Mouse (Mus musculus): ENCODE results near the gene Ell. TPM values are rescaled to one million over a fixed set of nuclear protein-coding genes. Genes with fewer than 3 reads are reported as not detected.

The Ell gene
- 10 to 100 TPM; 31.0 to 32.4 TPM for total RNA-seq (2021)
- long read RNA-seq, experiment 1, transcript Ell-201 (12 exons, 3,072 nt), result major isoform, 29 of 47 reads
- long read RNA-seq, experiment 1, partial matches to known transcripts, result 9 of 47 reads
- long read RNA-seq, experiment 1, other reads (novel, unspliced or antisense), result 9 of 47 reads
- long read RNA-seq, experiment 2, partial matches to known transcripts, result 15 of 23 reads
- long read RNA-seq, experiment 2, other reads (novel, unspliced or antisense), result 4 of 23 reads

DNA sequence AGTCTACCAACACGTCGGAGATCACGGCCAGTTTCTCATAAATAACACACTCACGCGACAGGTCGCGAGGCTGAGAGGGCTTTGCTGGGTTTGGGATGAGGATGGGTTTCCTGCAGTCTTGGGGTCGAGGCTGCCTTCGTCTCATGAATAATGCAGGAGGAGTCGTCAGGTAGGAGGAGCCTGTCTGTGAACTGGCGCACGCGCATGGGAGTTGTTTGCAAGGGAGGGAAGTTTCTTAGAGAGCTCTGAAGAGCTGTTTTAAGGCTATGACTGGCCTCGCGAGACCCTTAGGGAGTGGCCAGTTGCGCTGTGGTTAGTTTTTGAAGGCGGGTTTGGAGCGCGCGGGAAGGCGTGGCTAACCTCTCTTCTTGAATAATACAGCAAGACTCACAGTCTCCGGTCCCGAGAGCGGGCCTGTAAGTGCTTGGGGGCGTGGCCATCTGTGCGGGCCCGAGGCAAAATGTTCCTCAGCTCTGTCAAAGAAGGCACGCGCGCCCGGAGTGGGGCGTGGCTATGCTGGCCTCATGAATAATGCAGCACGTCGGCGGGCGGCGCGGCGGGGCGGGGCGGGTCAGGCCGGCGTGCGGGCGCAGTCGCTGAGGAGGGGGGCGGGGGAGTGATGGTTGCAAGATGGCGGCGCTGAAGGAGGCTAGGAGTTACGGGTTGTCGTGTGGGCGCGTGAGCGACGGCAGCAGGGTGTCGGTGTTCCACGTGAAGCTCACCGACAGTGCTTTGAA is at the start of gene Ell:
Gene Ell, plus strand, starts transcription at position 381 of the 737 bp plus-strand sequence.
- peak; percentile 99 to 100 for DNase-seq (ENCODE audit: low spot score in 2 of 2)

DNA sequence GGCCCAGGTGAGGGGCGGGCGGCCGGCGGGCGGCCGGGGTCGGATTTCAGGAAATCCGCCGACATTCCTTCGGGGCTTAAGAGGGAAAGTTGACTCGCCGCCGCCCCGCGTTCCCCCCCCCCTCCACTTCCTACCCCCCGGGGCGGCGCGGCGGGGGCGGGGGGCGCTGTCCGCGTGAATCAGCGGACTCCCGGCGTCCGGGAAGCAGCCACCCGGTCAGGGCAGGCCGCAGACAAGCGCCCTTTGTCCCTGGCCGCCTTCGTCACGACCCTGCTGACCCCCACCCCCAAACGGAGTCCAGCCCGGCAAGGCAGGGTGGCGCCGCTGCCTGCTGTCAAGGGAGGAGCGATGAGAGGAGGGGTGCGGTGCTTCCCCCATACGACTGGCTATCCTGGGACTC is 49.7 kb upstream of the Ell start:
- no peak for DNase-seq (ENCODE audit: low spot score in 2 of 2)

DNA sequence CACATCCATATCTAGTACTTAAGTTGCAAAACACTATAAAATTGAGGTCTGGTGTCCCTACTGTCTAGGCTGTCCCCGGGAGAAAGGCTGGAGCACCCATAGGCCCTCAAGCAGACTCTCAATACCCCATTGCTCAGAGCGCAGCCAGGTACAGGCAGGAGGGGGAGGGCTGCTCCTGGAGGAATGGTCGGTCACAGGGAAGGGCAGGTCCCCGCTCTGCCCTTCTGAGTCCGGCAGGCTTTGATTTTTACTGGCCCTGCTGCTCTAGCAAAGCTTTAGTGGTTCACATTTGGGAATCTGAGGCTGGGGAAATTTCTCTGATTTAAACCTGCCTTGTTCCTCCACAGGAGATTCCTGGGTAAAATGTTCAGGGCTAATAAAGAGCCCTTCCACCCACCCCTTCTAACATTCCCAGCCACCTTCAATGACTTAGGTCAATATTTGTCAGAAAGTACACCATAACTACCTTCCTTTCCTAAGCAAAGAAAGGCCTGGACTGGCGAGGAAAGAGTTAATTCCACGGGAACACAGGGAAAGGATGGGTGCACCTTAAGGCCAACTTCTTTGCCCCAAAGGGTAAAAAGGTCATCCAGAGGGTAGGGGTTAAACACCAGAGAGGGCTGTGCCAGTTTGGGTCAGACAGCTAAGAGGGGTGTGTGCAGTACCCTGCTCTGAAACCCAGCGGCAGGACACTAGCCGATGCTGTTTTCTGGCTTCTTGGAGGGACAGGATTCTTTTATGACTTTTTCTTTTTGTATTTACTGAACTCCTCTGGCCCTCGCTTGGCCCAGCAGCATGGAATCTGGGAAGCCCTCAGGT is 49.0 kb upstream of the Ell start:
- no peak for DNase-seq (ENCODE audit: low spot score in 2 of 2)

DNA sequence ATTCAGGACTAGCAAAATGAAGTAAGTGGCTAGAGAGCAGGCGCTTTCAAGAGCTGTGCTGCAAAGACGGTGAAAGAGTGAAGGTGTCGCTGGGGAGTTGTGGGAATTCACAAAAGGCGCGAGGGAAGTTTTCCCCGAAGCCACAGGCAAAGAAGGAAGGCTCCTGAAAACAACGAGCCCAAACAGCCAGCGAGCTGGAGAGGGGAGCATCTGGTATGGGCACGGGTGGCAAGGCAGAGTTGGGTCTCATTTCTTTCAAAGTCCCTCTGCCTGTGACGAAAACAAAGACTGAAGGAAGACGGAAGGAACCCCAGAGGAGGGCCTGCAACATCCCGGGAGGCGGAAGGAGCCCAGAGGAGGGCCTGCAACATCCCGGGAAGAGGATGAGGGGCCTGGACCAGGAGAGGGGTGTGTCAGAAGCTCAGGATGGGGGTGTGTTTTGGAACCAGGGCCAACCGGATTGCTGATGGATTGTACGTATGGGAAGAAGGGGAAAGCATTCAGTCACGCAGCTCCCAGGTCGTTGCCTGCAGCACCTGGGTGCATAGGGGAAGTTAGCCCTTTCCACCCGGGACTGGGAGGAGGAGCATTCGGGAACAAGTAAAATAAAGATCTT is 48.3 kb upstream of the Ell start:
- DNase-seq (ENCODE audit: low spot score in 2 of 2), result no peak

DNA sequence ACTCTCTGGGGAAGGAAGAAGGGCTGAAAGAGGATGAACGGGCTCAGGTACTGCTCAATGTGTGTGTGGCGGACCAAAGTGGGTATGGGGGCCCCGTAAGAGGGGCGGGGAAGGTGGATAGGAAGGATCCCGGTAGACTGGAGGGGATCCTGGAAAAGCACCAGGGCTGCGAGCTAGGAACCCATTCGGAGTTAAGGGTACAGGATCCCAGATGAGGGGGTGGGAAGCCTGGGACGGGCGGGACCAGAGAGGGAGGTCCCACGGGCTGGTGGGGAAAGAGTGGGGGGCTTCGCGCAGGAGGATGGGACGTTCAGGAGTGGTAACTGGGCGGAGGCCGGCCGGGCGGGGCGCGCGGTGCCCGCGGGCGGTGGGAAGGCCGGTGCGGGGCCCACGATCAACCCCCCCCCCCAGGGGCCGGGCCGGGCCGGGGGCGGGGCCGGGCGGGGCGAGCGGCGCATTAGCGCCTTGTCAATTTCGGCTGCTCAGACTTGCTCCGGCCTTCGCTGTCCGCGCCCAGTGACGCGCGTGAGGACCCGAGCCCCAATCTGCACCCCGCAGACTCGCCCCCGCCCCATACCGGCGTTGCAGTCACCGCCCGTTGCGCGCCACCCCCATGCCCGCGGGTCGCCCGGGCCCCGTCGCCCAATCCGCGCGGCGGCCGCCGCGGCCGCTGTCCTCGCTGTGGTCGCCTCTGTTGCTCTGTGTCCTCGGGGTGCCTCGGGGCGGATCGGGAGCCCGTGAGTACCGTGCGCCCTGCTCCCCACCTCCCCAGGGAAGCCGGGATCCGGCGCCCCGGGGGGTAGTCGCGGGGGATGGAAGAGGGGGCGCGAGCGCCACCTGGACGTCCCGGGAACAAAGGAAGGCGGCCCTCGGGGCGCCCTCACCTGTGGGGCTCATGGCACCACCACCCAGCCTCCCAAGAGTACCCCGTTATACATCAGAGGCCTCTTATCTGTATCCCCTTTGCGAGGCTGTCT is 46.3 kb upstream of the Ell start, which contains the start of gene Crlf1:
Gene Crlf1, plus strand, starts transcription at position 495 of the 977 bp plus-strand sequence.
- DNase-seq (ENCODE audit: low spot score in 2 of 2), result no peak

DNA sequence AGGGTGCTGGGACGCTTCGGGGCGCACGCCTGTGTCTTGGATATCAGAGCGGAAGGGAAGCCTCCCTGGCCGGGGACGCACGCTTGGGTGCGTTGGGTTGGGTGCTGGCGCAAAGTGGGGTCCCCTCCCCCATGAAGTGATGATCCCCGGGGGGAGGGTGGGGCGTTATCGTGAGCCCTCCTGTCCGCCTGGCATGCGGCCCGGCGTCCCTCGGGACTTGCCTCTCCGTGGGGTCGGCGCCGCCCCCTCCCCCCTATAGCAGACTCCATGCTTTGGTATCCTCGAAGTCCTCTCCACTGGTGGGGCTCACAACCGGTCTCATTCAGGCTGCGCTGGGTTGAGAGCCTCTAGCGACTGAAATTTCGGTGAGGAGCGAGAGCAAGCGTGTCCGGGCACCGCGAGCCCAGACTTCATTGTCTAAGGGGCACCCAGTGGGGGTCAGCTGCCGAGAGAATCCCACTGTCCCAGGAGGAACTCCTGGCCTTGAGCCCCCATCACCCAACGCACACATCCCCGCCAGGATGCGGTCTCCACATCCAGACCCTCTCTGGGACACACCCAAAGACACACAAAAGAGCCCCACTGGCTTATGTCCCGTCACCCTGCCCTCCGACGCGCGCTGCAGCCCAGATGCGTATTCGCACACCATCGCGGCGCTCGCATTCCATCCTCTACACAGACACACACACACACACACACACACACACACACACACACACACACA is 45.4 kb upstream of the Ell start:
- DNase-seq (ENCODE audit: low spot score in 2 of 2), result no peak

DNA sequence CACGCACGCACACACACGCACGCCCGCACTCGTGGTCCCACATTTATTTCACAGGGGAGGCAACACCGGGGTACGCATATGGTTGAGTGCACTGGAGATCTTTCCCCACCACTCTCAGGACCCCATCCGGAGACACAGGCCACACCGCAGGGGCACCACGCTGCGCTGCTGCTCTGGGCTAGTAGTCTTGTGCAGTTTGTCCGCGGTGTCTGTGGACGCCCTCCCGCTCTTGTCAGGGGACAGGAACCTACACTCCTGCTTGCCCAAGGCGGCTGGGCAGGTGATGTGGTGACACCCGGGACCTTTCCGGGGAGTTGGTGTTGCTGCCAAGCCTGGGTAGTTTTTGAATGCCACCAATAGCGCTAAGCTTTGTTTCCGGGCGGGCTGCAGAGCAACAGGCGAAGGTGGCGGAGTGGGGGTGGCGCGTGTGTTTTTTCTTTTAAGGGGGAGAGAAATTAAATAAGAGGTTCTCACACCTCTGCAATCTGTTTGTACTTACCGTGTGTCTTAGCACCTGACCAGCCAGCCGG is 44.8 kb upstream of the Ell start:
- DNase-seq (ENCODE audit: low spot score in 2 of 2), result no peak

DNA sequence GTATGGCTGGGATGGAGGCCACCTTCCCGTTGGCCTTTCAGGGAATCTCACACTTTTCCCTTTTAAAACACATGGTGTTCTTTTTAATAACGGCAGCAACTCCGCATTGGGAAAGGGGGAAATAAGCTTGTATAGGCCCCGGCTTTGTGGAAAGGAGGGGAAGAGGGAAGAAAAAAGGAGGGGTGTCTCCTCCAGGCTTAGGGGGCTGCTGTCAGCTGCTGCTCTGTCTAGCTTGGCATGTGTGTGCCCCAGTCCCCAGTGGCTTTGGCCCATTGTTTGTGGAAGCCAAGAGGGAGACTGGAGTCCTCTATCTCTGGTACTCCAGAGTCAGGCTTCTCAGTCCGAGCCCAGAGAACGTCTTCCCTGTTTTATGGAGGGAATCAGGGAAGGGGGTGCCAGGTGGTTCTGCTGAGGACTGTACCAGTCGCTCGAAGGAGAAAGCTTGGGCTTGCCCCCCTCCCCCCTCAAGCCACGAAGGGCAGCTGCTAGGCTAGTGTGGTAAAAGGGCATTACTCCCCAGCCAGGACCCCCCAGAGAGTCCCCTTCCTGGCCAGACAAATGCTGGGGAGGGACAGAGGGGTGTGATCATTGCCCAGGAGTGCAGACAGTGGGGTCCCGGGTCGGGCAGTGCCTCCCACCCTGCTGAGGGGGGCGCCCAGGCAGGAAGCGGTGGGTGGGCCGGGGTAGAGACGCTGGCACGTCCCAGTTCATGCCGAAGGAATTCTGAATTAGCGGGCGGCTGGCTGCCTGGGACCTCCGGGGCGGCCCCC is 44.1 kb upstream of the Ell start:
- no peak for DNase-seq (ENCODE audit: low spot score in 2 of 2)

DNA sequence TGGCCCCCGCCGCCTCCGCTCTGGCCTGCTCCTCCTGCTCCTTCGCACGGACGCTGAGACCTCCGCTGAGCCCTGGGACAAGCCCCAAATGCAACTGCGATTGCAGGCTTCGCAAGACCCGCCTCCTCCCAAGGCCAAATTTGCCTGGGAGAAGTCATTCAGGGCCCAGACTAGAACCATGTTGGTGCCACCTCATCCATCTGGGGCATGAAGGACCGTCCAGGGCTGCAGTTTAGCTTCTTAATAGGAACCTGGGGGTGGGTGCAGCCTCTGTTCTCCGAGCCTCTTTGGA is 43.5 kb upstream of the Ell start:
- no peak for DNase-seq (ENCODE audit: low spot score in 2 of 2)

DNA sequence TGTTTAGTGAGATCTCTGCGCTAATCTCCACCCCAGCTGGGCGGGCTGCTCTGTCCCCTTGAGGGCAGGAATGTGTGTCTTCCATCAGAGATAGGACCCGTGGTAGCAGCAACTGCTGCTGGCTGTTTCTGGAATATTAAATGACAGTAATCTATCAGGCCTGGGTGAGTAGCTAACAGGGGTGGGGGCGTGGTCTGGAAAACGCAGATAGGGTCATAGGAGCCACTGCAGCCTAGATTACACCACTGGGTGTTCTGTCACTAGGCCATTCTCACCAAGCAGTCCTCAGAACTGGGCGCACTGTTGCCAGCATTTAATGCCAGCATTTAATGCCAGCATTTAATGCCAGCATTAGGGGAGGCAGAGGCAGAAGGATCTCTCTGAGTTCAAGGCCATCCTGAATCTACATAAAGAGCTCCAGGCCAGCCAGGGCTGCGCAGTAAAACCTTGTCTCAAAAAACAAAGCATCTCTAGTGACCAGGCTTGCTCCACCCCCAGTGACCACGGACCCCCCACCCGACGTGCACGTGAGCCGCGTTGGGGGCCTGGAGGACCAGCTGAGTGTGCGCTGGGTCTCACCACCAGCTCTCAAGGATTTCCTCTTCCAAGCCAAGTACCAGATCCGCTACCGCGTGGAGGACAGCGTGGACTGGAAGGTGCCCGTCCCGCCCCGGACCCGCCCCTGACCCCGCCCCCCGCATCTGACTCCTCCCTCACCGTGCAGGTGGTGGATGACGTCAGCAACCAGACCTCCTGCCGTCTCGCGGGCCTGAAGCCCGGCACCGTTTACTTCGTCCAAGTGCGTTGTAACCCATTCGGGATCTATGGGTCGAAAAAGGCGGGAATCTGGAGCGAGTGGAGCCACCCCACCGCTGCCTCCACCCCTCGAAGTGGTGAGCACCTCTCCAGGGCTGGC is 38.6 kb upstream of the Ell start:
- no peak for DNase-seq (ENCODE audit: low spot score in 2 of 2)

DNA sequence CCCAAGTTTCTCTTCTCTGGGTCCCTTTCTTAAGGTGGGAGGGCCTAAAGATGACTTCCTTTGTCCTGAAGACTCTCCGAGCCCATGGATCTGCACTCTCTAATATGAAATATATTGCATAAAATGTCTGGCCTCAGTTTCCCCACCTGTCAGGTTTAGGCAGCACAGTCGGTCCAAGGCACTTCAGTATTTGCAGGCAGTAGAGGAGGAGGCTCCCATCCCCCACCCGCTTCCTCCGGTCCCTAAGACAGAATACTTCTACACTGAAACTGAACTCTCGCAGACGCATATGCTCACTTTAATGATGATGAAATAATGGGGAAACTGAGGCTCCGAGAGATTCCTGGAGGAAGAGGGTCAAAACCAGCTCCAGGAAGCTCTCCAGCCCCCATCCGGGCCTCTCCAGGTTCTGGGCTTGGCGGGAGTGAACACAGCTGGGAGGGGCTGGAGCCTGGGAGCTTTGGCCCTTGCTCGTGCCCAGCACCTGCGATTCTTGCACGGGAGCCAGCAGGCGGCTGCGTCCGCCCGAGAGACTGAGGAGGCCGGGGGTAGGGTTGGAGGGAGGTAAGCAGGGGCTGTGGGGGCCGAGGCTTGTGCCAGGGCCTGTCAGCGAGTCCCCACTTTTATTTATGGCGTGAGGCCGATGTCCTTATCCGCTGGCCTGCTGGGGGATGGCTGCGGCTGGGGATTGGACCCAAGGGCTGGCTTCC is 37.3 kb upstream of the Ell start:
- DNase-seq (ENCODE audit: low spot score in 2 of 2), result no peak

DNA sequence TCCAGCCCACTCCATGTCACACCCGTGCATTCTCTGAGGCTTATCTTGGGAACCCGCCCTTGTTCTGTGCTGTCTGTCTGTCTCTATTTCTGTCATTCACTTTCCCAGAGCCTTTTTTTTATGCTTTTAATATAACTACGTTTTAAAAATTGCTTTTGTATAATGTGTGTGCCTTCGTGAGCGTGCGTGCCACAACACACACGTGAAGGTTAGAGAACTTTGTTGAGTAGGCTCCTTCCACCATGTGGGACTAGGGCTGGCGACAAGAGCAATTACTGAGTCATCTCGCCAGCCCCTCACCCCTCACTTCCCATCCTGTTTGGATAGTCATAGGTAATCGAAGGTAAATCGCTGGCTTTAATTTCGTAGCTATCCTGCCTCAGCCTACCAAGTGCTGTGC is 36.7 kb upstream of the Ell start:
- DNase-seq (ENCODE audit: low spot score in 2 of 2), result no peak

DNA sequence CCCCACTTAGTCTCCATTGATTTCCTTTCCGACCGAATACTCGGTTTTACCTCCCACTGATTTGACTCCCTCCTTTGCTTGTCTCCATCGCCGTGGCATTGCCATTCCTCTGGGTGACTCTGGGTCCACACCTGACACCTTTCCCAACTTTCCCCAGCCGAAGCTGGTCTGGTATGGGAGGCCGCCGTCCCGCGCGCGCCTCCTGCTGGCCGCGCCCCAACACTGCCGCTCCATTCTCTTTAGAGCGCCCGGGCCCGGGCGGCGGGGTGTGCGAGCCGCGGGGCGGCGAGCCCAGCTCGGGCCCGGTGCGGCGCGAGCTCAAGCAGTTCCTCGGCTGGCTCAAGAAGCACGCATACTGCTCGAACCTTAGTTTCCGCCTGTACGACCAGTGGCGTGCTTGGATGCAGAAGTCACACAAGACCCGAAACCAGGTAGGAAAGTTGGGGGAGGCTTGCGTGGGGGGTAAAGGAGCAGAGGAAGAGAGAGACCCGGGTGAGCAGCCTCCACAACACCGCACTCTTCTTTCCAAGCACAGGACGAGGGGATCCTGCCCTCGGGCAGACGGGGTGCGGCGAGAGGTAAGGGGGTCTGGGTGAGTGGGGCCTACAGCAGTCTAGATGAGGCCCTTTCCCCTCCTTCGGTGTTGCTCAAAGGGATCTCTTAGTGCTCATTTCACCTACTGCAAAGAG is 36.1 kb upstream of the Ell start:
- peak in 1 of 2 experiments; percentile 37 for DNase-seq (ENCODE audit: low spot score in 2 of 2)

DNA sequence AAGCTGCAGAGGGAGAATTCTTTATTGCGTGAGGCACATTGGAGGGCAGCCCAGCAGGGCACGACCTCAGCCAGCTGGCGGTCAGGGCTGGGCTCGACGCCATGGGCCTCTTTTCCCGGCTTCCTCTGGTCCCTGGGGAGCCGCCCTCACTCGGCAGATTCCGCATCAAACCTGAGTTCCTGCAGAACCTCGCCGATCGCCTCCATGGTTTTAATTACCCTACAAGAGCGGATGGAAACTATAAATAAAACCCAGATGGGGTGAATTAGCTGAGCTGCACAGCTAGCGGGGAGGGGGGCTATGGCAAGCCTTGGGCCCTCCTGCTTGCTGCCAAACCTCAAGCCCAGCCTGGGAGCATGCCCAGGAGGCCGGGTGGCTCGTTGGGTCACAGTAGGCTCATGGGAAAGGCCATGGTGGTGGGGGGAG is 35.0 kb upstream of the Ell start:
- peak in 1 of 2 experiments; percentile 30 for DNase-seq (ENCODE audit: low spot score in 2 of 2)

DNA sequence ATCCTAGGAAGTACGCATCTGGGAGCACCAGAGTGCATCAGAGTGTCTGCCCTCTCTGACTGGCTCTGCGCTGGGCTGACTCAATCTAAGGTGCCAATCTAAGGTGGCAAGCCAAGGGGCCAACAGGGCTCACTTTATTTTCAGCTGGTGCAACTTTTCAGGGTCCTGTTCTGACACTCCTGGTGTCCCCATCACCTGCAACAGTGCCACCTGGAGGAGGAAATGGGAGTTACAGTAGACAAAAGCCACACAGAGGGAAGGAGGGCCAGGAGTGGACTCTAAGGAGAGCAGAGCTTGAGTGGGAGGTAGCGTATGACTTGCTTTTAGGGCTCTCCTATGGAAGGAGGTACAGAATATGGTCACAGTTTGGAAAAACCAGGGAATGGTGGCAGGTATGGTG is 34.4 kb upstream of the Ell start:
- peak in 1 of 2 experiments; percentile 72 for DNase-seq (ENCODE audit: low spot score in 2 of 2)

DNA sequence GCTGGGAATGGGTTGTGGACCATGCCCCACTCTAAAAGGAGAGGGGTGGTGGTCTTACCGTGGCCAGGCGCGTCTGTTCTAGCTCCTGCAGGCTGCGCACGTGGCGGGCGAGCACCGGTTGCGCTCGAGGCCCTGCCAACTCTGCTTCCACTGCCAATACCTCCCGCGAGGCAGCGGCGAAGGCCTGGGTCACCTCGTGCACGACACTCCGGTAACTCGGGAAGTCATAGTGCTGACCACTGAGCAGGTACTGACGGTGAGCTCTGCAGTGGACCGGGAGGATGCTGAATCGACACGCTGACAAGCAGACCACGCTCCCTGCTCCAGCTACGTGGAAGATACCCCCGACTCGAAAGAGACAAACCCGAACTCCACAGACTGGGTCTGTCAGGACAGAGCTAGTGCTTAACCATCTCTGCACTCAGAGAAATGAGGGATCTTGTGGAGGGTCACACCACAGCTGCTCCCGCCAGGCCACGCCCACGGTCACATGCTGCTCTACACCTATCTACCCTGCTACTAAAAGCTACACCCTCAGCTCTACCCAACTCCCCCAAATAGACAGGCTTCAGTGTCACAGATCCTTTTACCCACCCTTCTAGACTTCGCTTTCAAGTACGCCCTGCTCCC is 33.4 kb upstream of the Ell start:
- no peak for DNase-seq (ENCODE audit: low spot score in 2 of 2)
